Mouse (Mus musculus) E14TG2a.4 (cell line): ENCODE measurements around the gene Asic3.

Source experiments
- CTCF ChIP-seq: conservative IDR thresholded peaks from 2 replicates; pipeline ENCODE4 v1.5.1; 2014; ENCODE audit warnings: low read length
- NANOG ChIP-seq: IDR thresholded peaks from 2 replicates; pipeline ENCODE4 v1.6.1; 2014; ENCODE audit warnings: borderline replicate concordance, low read length, mixed read lengths
- POU5F1 ChIP-seq: IDR thresholded peaks from 2 replicates; pipeline ENCODE4 v1.6.1; 2014; ENCODE audit warnings: low read length, borderline replicate concordance

- TF ChIP-seq CTCF: no peak
- TF ChIP-seq POU5F1: no peak
- no peak for TF ChIP-seq NANOG
Observed at GRCm38 (mm10) chr5:24379501-24379900, 33.7 kb upstream of the Asic3 start.
